Mouse (Mus musculus) left cerebral cortex, postnatal 10 days (tissue): ENCODE results near the gene Gm11172. TPM values are rescaled to one million over a fixed set of nuclear protein-coding genes. Genes with fewer than 3 reads are reported as not detected.
"Not testable (repeated sequence)": the region's sequence is repeated elsewhere in the genome, so short reads cannot be mapped to it uniquely, and the experiment has no call there.

Experiments used
- DNase-seq, 2 experiments: peaks; one replicate each; pipeline ENCODE4 v3.0.0; 2021 to 2022; ENCODE audit warnings: low spot score in 2 of 2, mixed read lengths in 1 of 2; ENCODE audit errors: extremely low spot score in 1 of 2
- intact Hi-C: fragments of 180-260 bp; cut with DNase I; formaldehyde crosslinking; loops from one replicate; pipeline ENCODE4 v1.15.1; 2025
- total RNA-seq, 2 experiments: library from RNA; stranded (reverse); gene quantifications; 2 replicates each; pipeline ENCODE4 v1.2.3; 2021

The Gm11172 gene
- total RNA-seq, 2 experiments from 2014 or later: not detected

- intact Hi-C loops: loop anchor here (5.0 kb wide), 1 partner anchor 278 kb away; no protein-coding TSS in a partner anchor
- DNase-seq: peak; percentile 29 to 63
Measured at GRCm38 (mm10) chr16:10849965-10850861, 37.5 kb downstream of the Gm11172 start.

- DNase-seq: no peak
- intact Hi-C loops: no loop called here
Measured at GRCm38 (mm10) chr16:10850905-10851304, 38.2 kb downstream of the Gm11172 start.

- DNase-seq, intact Hi-C loops: not testable (repeated sequence)
Measured at GRCm38 (mm10) chr16:10852216-10852615, 39.5 kb downstream of the Gm11172 start.

- DNase-seq: no peak
- intact Hi-C loops: no loop called here
Measured at GRCm38 (mm10) chr16:10859726-10860245, 47.1 kb downstream of the Gm11172 start.

GRCm38 (mm10) chr16:10861408-10861807 lies 48.7 kb downstream of the Gm11172 start:
- DNase-seq: no peak
- intact Hi-C loops: no loop called here

Other genes starting within 250 kb of the Gm11172 start
- gene Socs1, start 27.4 kb upstream of the Gm11172 start, total RNA-seq: 1 to 10 TPM; 1.3 to 1.5 TPM
- not detected for gene Tnp2, start 24.3 kb upstream of the Gm11172 start, total RNA-seq
- not detected for gene Prm3, start 22.0 kb upstream of the Gm11172 start, total RNA-seq
- not detected for gene Prm2, start 16.8 kb upstream of the Gm11172 start, total RNA-seq
- not detected for gene Prm1, start 7.1 kb upstream of the Gm11172 start, total RNA-seq
- under 1 TPM; 0.19 to 0.51 TPM for gene Rmi2, start 22.1 kb downstream of the Gm11172 start, total RNA-seq
- gene Snn, start 248.0 kb downstream of the Gm11172 start, total RNA-seq: 100 to 1,000 TPM; 217 to 219 TPM